Mouse (Mus musculus) heart, embryonic 13.5 days (tissue): Measurements from ENCODE around the gene Daam1. TPM values are rescaled to one million over a fixed set of nuclear protein-coding genes. Genes with fewer than 3 reads are reported as not detected.

Experiments
- ATAC-seq: fragments of 200-750 bp; cut with Nextera tagmentation; 2 replicates; pipeline ENCODE4 v1.8.0; 2017; ENCODE audit warnings: moderate TSS enrichment; ENCODE audit not compliant: insufficient number of reproducible peaks, low FRiP score, low TSS enrichment; ENCODE audit errors: extremely low read depth
- H3K27ac ChIP-seq: fragments of 300-500 bp; sonication (generic); replicated peaks from 2 replicates; pipeline ENCODE4 v1.5.1; 2015; ENCODE audit warnings: moderate library complexity, mild to moderate bottlenecking, inconsistent platforms
- H3K27me3 ChIP-seq: fragments of 300-500 bp; sonication (generic); replicated peaks from 2 replicates; pipeline ENCODE4 v1.6.1; 2015; ENCODE audit warnings: mild to moderate bottlenecking, inconsistent platforms
- H3K36me3 ChIP-seq: fragments of 300-500 bp; sonication (generic); 2 replicates; pipeline ENCODE4 v1.6.1; 2015; ENCODE audit warnings: mild to moderate bottlenecking, inconsistent platforms
- H3K4me1 ChIP-seq: fragments of 300-500 bp; sonication (generic); 2 replicates; pipeline ENCODE4 v1.6.1; 2015; ENCODE audit warnings: inconsistent platforms
- H3K4me2 ChIP-seq: fragments of 300-500 bp; sonication (generic); 2 replicates; pipeline ENCODE4 v1.6.1; 2015; ENCODE audit warnings: inconsistent platforms, mild to moderate bottlenecking, moderate library complexity
- H3K4me3 ChIP-seq: fragments of 300-500 bp; sonication (generic); 2 replicates; pipeline ENCODE4 v1.5.1; 2015; ENCODE audit warnings: moderate library complexity, mild to moderate bottlenecking, inconsistent platforms
- H3K9ac ChIP-seq: fragments of 300-500 bp; sonication (generic); 2 replicates; pipeline ENCODE4 v1.6.1; 2015; ENCODE audit warnings: inconsistent platforms, mild to moderate bottlenecking, moderate library complexity
- H3K9me3 ChIP-seq: fragments of 300-500 bp; sonication (generic); 2 replicates; pipeline ENCODE4 v1.6.1; 2016; ENCODE audit warnings: inconsistent platforms
- WGBS: fragments of 180-500 bp; shearing (Covaris S2); methylation state at CpG from one replicate; pipeline ENCODE4 v1.1.7; 2015; ENCODE audit warnings: mixed read lengths; 5-methylcytosine and 5-hydroxymethylcytosine counted together
- polyA plus RNA-seq: library from polyadenylated mRNA; unstranded; fragments of >200 nt; fragmentation: Nextera tagmentation; extraction: Ambion mirVana; gene quantifications from 2 replicates; pipeline ENCODE4 v1.2.1, GENCODE M21; 2015

Gene Daam1
- polyA plus RNA-seq, 1 experiment from 2014 or later: 18.5 TPM

DNA sequence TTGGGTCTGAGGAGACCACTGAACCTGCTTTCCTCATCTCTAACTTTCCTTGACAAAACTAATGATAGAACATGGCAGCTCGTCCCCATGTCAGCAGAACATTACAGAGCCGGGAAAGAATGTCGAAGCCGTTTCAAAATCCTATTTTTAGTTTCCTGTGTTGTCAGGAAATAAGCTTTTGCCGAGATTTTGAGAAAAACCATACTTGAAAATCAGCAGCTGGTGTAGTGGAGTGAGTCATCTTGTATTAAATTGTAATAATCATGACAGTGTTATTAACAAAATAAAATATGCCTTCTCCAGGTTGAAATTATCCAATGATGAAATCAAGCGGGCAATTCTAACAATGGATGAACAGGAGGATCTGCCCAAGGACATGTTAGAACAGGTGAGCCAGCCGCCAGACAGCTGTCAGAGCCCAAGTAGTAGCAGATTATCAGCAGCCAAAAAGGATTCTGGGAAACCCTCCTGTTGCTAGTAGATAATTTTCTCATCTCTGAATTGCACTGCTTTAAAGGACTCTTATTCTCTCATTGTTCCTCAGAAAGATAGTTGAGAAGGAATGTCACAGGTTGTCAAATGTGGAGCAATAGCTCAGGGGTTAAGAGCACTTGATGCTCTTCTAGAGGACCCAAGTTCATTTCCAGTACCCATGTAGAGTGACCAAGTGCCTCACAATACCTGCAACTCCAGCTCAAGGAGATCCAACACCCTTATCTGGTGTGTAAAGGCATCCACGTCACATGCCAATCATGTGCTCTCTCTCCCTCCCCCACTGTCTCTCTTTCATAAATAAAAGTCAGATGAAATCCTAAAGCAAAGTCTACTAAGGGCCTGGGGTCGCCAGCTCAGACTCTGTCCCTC, 140.1 kb downstream of the Daam1 start:
- Histone ChIP-seq H3K27ac (peak overlapping the region; percentile 66), H3K4me3 (no peak overlapping the region), H3K4me1 (peaks cover 78% of the 10 kb centered on the region), H3K27me3 (no peaks in the 10 kb centered on the region), H3K4me2 (no peak overlapping the region), H3K36me3 (peaks cover 68% of the 10 kb centered on the region), H3K9me3 (no peaks in the 10 kb centered on the region), H3K9ac (0 out of 2 replicates have a peak overlapping the region, but pooled peaks have one; percentile 47)
- ATAC-seq: no peak
- 34% methylated on average over 9 of the region's 9 CpGs for WGBS

DNA sequence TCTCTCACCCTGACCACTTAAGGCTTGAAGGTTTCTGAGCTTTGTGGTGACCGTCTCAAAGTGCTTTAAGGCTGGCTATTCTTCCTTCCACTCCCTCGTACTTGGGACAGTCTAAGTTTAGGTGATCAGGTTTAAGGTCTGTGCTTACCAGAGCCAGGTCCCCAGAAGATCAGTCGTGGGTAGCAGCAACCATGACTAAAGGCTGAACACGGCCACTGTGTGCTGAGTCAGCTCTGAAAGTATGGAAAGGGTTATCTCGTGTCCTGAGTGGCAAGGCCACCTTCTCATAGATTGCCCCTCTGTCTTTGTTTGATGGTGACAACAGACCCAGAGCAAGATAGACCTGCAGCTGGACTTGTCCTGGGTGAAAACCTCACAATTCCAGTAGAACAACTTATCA, 141.2 kb downstream of the Daam1 start:
- peak overlapping the region; percentile 38 for H3K9ac ChIP-seq
- no peak overlapping the region for H3K4me3 ChIP-seq
- H3K4me2 ChIP-seq: no peak overlapping the region
- H3K27ac ChIP-seq: peak overlapping the region; percentile 66
- peaks cover 79% of the 10 kb centered on the region for H3K36me3 ChIP-seq
- no peak for ATAC-seq
- H3K4me1 ChIP-seq: peaks cover 89% of the 10 kb centered on the region
- no peaks in the 10 kb centered on the region for H3K27me3 ChIP-seq
- 37% methylated on average over 5 of the region's 5 CpGs for WGBS
- H3K9me3 ChIP-seq: no peaks in the 10 kb centered on the region

DNA sequence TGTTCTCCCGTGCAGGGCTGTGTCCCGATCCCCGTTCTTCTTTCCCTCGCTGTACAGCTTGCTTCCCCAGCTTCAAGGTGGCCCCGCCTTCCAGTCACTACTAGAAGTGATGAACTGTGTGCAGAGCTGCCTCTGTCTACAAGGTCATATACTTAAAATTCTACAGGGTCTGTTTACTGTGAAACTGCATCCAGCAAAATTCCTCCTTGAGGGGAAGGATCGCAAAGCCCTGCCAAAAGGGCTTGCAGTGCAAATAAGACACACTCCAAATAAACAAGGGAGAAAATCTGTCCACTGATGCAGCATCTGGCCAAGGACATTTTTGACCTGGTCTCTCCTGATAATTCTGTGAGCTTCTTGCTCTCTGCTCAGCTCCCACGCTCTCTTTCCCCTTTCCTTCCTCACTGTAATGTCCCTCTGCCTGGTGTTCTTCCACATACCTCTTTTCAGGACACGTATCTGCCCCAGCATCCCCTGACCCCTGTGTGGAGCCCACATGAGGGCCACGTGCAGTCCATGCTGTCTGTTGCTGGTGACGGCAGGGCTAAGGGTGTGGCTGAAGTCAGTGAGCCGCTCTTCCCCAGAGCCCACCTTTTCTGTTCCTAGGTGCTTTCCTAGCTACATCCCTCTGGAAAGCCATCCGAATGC, 141.9 kb downstream of the Daam1 start:
- H3K27me3 ChIP-seq: no peaks in the 10 kb centered on the region
- peak overlapping the region; percentile 66 for H3K27ac ChIP-seq
- 54% methylated on average over 12 of the region's 12 CpGs for WGBS
- ATAC-seq: no peak
- H3K4me1 ChIP-seq: peaks cover 95% of the 10 kb centered on the region
- H3K9me3 ChIP-seq: no peaks in the 10 kb centered on the region
- H3K9ac ChIP-seq: peak overlapping the region; percentile 38
- H3K4me2 ChIP-seq: no peak overlapping the region
- H3K36me3 ChIP-seq: peaks cover 83% of the 10 kb centered on the region
- H3K4me3 ChIP-seq: no peak overlapping the region

DNA sequence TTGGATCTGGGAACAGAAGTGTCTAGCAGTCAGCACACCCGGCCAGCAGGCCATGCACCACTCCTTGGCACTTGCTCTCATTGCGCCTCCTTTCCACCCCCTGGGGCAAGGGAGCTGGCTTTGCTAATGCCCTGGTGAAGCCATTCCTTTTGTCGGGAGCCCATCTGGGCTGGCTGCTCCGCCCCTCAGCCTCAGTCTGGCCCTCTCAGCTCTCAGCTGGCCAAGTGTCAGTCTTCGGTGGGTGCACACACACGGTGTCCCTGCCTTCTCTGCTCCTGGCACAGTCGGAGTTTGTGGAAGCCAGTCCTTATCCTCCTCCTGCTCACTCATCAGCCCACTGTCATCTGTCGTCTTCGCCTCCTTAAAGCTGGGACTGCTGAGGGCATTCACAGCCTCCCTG, 142.7 kb downstream of the Daam1 start:
- no peak overlapping the region for H3K4me3 ChIP-seq
- peaks cover 94% of the 10 kb centered on the region for H3K4me1 ChIP-seq
- H3K9ac ChIP-seq: no peak overlapping the region
- no peak for ATAC-seq
- WGBS: 62% methylated on average over 9 of the region's 9 CpGs
- no peaks in the 10 kb centered on the region for H3K27me3 ChIP-seq
- H3K4me2 ChIP-seq: no peak overlapping the region
- H3K9me3 ChIP-seq: no peaks in the 10 kb centered on the region
- no peak overlapping the region for H3K27ac ChIP-seq
- peaks cover 85% of the 10 kb centered on the region for H3K36me3 ChIP-seq

DNA sequence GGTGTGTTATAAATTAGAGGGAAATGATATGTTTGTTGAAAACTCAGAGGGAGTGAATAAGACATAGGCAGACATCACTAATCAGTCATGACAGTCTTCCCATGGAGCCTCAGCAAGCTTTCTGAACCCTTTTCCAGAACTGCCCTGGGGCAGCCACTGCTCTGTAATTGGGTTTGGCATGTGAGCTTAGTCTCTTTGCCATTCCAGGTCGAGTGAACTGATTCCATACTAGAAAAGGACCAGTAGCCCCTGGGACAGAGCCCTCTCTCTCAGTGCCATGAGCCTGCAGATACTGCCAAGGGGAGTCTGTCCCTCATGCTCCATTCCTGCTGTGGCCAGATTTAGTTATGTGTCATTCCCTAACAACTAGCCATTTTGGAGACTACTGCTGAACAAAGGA, 144.7 kb downstream of the Daam1 start:
- H3K9ac ChIP-seq: peak overlapping the region; percentile 71
- whole genome bisulfite sequencing: 35% methylated on average over 1 of the region's 1 CpGs
- H3K4me1 ChIP-seq: peaks cover 94% of the 10 kb centered on the region
- H3K36me3 ChIP-seq: peaks cover 88% of the 10 kb centered on the region
- H3K9me3 ChIP-seq: no peaks in the 10 kb centered on the region
- no peaks in the 10 kb centered on the region for H3K27me3 ChIP-seq
- H3K27ac ChIP-seq: peak overlapping the region; percentile 90
- H3K4me3 ChIP-seq: no peak overlapping the region
- no peak for ATAC-seq
- no peak overlapping the region for H3K4me2 ChIP-seq

DNA sequence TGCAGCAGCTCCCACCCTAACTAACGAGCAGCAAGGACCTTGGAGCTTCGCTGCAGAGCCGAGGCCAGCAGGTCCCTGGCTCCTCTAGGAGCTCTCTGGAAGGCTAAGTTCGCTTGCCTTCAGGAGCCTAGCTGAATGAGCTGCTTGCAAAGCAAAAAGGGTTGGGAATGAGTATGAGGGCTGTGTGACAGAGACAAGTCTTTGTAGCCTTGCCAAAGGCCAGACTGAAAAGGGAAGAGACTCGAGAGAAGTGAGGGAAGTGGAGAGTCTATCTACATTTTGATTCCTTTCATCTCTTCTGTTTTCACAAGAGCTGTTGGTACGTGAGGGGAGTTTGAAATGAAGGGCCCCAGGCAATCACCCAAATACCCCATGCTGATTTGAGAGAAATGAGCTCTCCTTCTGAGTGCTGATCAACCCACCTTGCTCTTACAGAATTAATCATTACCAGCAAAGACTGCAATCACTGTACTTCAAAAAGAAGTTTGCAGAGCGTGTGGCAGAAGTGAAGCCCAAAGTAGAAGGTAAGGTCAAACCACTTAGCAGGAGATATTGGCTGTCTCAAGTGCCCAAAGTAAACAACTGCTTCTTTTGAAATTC, 145.6 kb downstream of the Daam1 start:
- no peak for ATAC-seq
- Histone ChIP-seq H3K9ac (peak overlapping the region; percentile 71), H3K4me3 (no peak overlapping the region), H3K27ac (peak overlapping the region; percentile 90), H3K4me2 (no peak overlapping the region), H3K27me3 (no peaks in the 10 kb centered on the region), H3K9me3 (no peaks in the 10 kb centered on the region), H3K4me1 (peaks cover 94% of the 10 kb centered on the region), H3K36me3 (peaks cover 90% of the 10 kb centered on the region)
- 43% methylated on average over 7 of the region's 7 CpGs for WGBS

DNA sequence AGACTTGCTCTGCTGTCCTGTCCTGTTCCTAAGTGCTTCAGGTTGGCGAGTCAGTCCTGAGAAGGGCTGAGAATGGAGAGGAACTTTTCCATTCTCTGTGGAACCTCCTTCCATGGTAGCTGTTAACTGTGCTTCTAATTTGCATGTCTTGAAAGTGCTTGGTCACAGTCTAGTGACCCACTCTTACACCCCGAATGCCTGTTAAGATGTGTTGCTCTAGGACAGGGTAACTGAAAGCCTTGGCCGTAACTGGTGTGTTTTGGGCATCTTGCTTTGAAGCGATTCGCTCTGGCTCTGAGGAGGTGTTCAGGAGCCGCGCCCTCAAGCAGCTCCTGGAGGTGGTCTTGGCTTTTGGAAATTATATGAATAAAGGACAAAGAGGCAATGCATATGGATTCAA, 146.5 kb downstream of the Daam1 start:
- WGBS: 85% methylated on average over 7 of the region's 7 CpGs
- Histone ChIP-seq H3K36me3 (peaks cover 87% of the 10 kb centered on the region), H3K9ac (no peak overlapping the region), H3K4me2 (no peak overlapping the region), H3K9me3 (no peaks in the 10 kb centered on the region), H3K27me3 (no peaks in the 10 kb centered on the region), H3K4me1 (peaks cover 94% of the 10 kb centered on the region), H3K4me3 (no peak overlapping the region), H3K27ac (peak overlapping the region; percentile 90)
- no peak for ATAC-seq

DNA sequence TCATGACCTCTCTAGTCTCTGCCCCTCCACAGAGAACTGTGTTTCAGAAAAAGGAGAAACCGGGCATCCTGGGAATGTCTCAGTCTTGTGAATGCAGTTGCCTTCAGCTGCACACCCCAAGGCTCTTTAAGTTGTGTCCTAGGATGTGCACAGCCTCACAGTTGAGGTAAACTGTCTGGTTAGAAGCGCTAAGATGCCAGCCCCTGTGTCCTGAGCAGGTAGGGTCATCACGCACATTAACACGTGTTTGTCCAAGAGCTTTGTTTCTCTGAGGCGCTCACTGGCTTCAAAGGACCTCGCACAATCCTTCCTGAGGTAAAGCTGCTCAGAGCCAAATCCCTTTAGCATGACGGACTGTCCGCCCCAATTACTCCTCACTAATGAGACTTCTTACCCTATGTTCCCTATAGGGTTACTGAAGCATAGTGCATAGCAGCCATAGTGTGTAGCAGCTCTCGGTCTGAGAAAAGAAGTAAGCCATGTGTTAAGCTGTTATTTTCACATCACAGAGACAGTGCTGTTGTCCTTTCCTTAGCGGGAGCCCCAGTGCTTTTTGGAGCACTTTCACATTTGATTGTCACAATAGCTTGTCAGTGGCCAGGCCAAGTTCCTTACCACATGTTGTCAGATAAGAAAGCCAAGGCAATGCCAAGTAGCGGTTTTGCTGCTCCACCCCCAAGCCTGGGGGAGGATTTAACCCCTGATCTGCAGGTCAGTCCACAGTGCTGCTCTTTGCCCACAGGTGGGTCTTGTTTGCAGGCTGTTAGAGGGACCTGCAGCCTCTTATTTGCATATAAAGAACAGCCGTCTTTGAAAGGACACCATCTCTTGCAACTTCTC, 147.9 kb downstream of the Daam1 start:
- WGBS: 46% methylated on average over 12 of the region's 12 CpGs
- no peak for ATAC-seq
- H3K4me1 ChIP-seq: peaks cover 94% of the 10 kb centered on the region
- peaks cover 87% of the 10 kb centered on the region for H3K36me3 ChIP-seq
- H3K9ac ChIP-seq: peak overlapping the region; percentile 58
- no peaks in the 10 kb centered on the region for H3K27me3 ChIP-seq
- H3K27ac ChIP-seq: peak overlapping the region; percentile 94
- no peak overlapping the region for H3K4me3 ChIP-seq
- H3K9me3 ChIP-seq: no peaks in the 10 kb centered on the region
- H3K4me2 ChIP-seq: no peak overlapping the region

DNA sequence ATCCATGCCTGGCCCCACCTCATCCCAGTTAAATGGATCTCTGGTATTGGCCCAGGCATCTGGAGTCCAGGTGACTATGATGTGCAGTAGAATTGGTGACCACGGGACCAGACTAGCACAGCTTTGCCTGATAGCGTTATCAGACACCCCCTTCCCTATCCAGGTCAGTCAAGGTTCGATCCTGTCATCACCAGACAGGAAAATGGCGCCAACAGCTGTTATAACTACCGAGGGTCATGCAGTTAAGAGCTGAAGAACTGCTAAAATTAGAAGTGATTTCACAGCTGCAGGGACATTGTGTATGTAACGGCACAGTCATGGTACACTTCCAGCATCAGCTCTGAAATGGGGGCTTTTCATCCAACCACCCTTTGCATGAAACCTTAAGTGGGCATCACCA, 149.3 kb downstream of the Daam1 start:
- Histone ChIP-seq H3K27me3 (no peaks in the 10 kb centered on the region), H3K27ac (peak overlapping the region; percentile 94), H3K9me3 (no peaks in the 10 kb centered on the region), H3K4me2 (0 out of 2 replicates have a peak overlapping the region, but pooled peaks have one; percentile 4), H3K4me3 (no peak overlapping the region), H3K4me1 (peaks cover 96% of the 10 kb centered on the region), H3K36me3 (peaks cover 87% of the 10 kb centered on the region), H3K9ac (no peak overlapping the region)
- ATAC-seq: no peak
- WGBS: 17% methylated on average over 6 of the region's 6 CpGs

DNA sequence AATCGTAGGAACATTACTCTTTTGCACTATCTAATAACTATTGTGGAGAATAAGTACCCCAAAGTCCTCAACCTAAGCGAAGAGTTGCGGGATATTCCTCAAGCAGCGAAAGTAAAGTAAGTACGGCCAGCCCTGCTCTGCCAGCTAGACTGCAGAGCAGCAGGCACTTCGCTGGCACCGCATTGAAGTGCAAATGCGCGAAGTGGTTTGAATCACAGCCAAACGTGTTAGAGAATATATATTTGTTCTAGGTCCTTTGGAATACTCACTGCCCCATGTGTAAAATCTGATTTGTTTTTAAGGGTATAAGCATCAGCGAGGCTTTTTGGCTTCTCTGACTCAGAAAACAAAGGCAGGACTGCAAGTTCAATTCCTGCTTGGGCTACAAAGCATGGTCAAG, 149.9 kb downstream of the Daam1 start:
- Histone ChIP-seq H3K9me3 (no peaks in the 10 kb centered on the region), H3K27ac (peak overlapping the region; percentile 94), H3K9ac (peak overlapping the region; percentile 4; the same call in 1 of the 2 replicates), H3K27me3 (no peaks in the 10 kb centered on the region), H3K36me3 (peaks cover 87% of the 10 kb centered on the region), H3K4me3 (no peak overlapping the region), H3K4me2 (no peak overlapping the region), H3K4me1 (peaks cover 90% of the 10 kb centered on the region)
- no peak for ATAC-seq
- 83% methylated on average over 11 of the region's 11 CpGs for WGBS

DNA sequence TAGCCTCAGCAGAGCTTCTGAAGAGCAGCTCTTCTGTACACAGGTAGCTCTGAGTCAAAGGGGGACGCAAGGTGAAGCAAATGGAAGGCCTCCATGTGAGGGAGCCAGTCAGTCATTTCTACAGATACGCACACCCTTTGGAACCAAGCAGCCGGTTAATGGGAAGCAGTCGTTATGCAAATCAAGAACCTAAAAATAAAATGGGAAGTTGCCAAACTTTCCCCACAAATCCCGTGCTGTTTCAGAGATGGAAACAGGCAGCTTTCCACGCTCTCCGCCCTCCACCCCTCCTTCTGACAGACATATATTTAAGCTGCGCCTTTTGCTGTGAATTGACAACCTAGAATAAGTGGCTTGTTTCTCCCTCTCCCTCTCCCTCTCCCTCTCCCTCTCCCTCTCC, 150.4 kb downstream of the Daam1 start:
- H3K4me2 ChIP-seq: no peak overlapping the region
- H3K9ac ChIP-seq: peak overlapping the region; percentile 4; the same call in 1 of the 2 replicates
- 46% methylated on average over 8 of the region's 8 CpGs for WGBS
- H3K36me3 ChIP-seq: peaks cover 87% of the 10 kb centered on the region
- ATAC-seq: no peak
- no peak overlapping the region for H3K4me3 ChIP-seq
- H3K9me3 ChIP-seq: no peaks in the 10 kb centered on the region
- H3K27me3 ChIP-seq: no peaks in the 10 kb centered on the region
- H3K4me1 ChIP-seq: peaks cover 85% of the 10 kb centered on the region
- peak overlapping the region; percentile 94 for H3K27ac ChIP-seq
